Mouse (Mus musculus): ENCODE measurements around the gene Klhl31. TPM values are rescaled to one million over a fixed set of nuclear protein-coding genes. Genes with fewer than 3 reads are reported as not detected.

Gene Klhl31
- polyA plus RNA-seq (2016; fragmentation: Nextera tagmentation; extraction: Ambion mirVana) = 0.19 and 0.24 TPM in 2 replicates

DNA sequence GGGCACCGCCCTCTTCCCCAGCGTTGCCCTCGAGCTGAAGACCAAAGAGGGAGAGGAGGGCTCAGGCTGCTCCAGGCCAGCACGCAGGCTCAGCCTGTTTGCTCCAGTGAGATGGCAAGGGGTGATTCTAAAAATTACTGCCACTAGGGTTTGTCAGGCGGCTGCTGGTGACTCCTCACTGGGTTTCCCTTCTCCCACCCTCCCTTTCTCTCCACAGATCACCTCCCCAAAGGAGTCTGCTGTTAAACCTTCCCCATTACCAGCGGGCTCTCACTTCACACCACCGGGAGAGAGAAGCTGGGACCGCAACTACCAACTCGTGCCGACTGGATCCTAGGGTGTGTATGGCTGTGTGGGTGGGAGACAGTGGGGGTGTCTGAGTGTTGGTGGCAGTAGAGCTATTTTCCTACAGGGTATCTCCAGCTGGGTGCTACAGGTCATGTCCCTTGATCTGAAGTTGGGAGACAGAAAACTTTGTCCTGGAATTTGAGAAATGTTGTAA lies at the start of gene Klhl31:
TSS of gene Klhl31 (plus strand) at position 51 of the 502 bp plus-strand sequence.
- WGBS = 64% methylated on average over 10 of the region's 10 CpGs

GRCm38 (mm10) chr9:77586806-77587591 lies 49.3 kb upstream of the Klhl31 start:
- Histone ChIP-seq H3K9me3 (no peaks in the 10 kb centered on the region), H3K27me3 (no peaks in the 10 kb centered on the region), H3K36me3 (replicated peaks) (no peaks in the 10 kb centered on the region), H3K4me2 (no peak overlapping the region), H3K9ac (no peak overlapping the region), H3K27ac (0 out of 2 replicates have a peak overlapping the region, but pooled peaks have one; percentile 21), H3K4me1 (peaks cover 16% of the 10 kb centered on the region), H3K4me3 (replicated peaks) (no peak overlapping the region)
- peak; percentile 27; the same call in 1 of the 2 replicates for ATAC-seq (ENCODE audit: low FRiP score)
- WGBS = 23% methylated on average over 6 of the region's 6 CpGs

More for the DNA sequence above, at the start of gene Klhl31:
- Histone ChIP-seq H3K4me3 (replicated peaks) (no peak within 1 kb of the TSS), H3K4me2 (no peak within 1 kb of the TSS), H3K9ac (no peak within 1 kb of the TSS), H3K9me3 (no peaks in the 10 kb centered on the region), H3K4me1 (no peaks in the 10 kb centered on the region), H3K27me3 (no peaks in the 10 kb centered on the region), H3K36me3 (replicated peaks) (no peaks in the 10 kb centered on the region), H3K27ac (no peak within 1 kb of the TSS)
- ATAC-seq (ENCODE audit: low FRiP score) = no peak

GRCm38 (mm10) chr9:77587616-77588015 lies 48.7 kb upstream of the Klhl31 start:
- Histone ChIP-seq H3K27ac (no peak overlapping the region), H3K9ac (no peak overlapping the region), H3K4me1 (peaks cover 19% of the 10 kb centered on the region), H3K27me3 (no peaks in the 10 kb centered on the region), H3K9me3 (no peaks in the 10 kb centered on the region), H3K4me2 (no peak overlapping the region), H3K4me3 (replicated peaks) (no peak overlapping the region), H3K36me3 (replicated peaks) (no peaks in the 10 kb centered on the region)
- 56% methylated on average over 7 of the region's 7 CpGs for WGBS
- ATAC-seq (ENCODE audit: low FRiP score) = no peak

GRCm38 (mm10) chr9:77589496-77589895 lies 46.8 kb upstream of the Klhl31 start:
- ATAC-seq (ENCODE audit: low FRiP score) = no peak
- 12% methylated on average over 2 of the region's 2 CpGs for WGBS
- Histone ChIP-seq H3K4me3 (replicated peaks) (no peak overlapping the region), H3K9me3 (no peaks in the 10 kb centered on the region), H3K4me2 (no peak overlapping the region), H3K9ac (no peak overlapping the region), H3K36me3 (replicated peaks) (no peaks in the 10 kb centered on the region), H3K27me3 (no peaks in the 10 kb centered on the region), H3K27ac (no peak overlapping the region), H3K4me1 (peaks cover 21% of the 10 kb centered on the region)

- H3K27ac ChIP-seq = no peak overlapping the region
- H3K27me3 ChIP-seq = no peaks in the 10 kb centered on the region
- no peak overlapping the region for H3K4me2 ChIP-seq
- ATAC-seq (ENCODE audit: low FRiP score) = no peak
- peaks cover 27% of the 10 kb centered on the region for H3K4me1 ChIP-seq
- H3K4me3 ChIP-seq (replicated peaks) = no peak overlapping the region
- H3K9ac ChIP-seq = no peak overlapping the region
- H3K36me3 ChIP-seq (replicated peaks) = no peaks in the 10 kb centered on the region
- no peaks in the 10 kb centered on the region for H3K9me3 ChIP-seq
- WGBS = 48% methylated on average over 4 of the region's 4 CpGs
Observed at GRCm38 (mm10) chr9:77592423-77592822, 43.9 kb upstream of the Klhl31 start.

DNA sequence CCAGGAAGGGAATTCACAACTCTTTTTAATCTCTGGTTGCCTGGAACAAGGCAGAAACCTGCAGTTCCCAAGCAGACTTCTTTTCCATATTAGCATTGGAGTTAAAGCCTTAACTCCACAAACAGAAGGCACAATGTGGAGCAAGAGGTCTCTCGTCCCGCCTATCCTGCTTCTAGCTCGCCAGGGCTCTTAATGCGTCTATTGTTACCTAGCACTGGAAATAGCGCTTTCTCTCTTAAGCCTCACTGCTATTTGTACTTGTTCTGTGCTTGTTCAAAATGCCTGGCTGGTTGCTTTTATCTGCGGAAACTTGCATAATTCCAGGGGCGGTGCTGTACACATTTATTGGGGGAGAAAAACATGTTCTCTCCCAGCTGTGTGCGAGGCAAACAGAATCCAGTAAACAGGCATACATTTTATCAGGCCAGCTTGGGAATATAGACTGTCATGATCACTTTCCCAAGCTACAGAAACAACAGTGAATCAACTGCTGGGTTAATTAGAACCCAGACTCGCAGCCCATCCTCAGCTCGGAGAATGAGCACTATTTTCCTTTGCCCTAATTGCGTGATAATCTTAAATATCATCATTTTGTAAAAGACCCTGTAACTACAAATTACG lies 41.2 kb upstream of the Klhl31 start:
- Histone ChIP-seq H3K36me3 (replicated peaks) (no peaks in the 10 kb centered on the region), H3K4me3 (replicated peaks) (no peak overlapping the region), H3K9ac (no peak overlapping the region), H3K27ac (peak overlapping the region; percentile 79), H3K4me2 (peak overlapping the region; percentile 44), H3K4me1 (peaks cover 18% of the 10 kb centered on the region), H3K27me3 (no peaks in the 10 kb centered on the region), H3K9me3 (no peaks in the 10 kb centered on the region)
- WGBS = 10% methylated on average over 12 of the region's 12 CpGs
- ATAC-seq (ENCODE audit: low FRiP score) = peak; percentile 64

- no peak for ATAC-seq (ENCODE audit: low FRiP score)
- Histone ChIP-seq H3K36me3 (replicated peaks) (no peaks in the 10 kb centered on the region), H3K9me3 (no peaks in the 10 kb centered on the region), H3K4me2 (no peak overlapping the region), H3K4me3 (replicated peaks) (no peak overlapping the region), H3K27me3 (no peaks in the 10 kb centered on the region), H3K27ac (no peak overlapping the region), H3K4me1 (peaks cover 17% of the 10 kb centered on the region), H3K9ac (no peak overlapping the region)
- 37% methylated on average over 7 of the region's 7 CpGs for WGBS
Observed at GRCm38 (mm10) chr9:77596355-77596754, 39.9 kb upstream of the Klhl31 start.

DNA sequence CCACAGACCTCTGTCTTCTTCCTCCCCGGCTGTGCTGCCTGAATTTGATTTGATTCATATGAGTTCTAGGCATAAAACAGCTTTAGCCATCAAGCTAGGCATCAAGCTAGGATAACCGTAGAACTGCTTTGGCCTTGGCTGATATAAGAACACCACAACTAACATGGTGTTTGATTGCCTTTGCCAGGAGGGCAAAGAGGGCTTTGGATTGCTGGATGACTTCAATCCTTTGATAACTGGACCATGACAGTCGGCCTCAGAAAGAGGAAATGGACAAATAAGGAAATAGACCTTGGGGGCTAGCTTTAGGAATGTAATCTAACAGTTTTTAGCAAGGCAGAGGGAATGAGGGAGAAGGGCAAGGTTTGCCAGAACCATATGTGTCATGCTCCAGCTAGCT lies 37.7 kb upstream of the Klhl31 start:
- H3K4me2 ChIP-seq = no peak overlapping the region
- H3K9ac ChIP-seq = no peak overlapping the region
- H3K27ac ChIP-seq = no peak overlapping the region
- no peak for ATAC-seq (ENCODE audit: low FRiP score)
- WGBS = 75% methylated on average over 3 of the region's 3 CpGs
- no peaks in the 10 kb centered on the region for H3K27me3 ChIP-seq
- H3K4me3 ChIP-seq (replicated peaks) = no peak overlapping the region
- H3K36me3 ChIP-seq (replicated peaks) = no peaks in the 10 kb centered on the region
- no peaks in the 10 kb centered on the region for H3K9me3 ChIP-seq
- peaks cover 14% of the 10 kb centered on the region for H3K4me1 ChIP-seq

DNA sequence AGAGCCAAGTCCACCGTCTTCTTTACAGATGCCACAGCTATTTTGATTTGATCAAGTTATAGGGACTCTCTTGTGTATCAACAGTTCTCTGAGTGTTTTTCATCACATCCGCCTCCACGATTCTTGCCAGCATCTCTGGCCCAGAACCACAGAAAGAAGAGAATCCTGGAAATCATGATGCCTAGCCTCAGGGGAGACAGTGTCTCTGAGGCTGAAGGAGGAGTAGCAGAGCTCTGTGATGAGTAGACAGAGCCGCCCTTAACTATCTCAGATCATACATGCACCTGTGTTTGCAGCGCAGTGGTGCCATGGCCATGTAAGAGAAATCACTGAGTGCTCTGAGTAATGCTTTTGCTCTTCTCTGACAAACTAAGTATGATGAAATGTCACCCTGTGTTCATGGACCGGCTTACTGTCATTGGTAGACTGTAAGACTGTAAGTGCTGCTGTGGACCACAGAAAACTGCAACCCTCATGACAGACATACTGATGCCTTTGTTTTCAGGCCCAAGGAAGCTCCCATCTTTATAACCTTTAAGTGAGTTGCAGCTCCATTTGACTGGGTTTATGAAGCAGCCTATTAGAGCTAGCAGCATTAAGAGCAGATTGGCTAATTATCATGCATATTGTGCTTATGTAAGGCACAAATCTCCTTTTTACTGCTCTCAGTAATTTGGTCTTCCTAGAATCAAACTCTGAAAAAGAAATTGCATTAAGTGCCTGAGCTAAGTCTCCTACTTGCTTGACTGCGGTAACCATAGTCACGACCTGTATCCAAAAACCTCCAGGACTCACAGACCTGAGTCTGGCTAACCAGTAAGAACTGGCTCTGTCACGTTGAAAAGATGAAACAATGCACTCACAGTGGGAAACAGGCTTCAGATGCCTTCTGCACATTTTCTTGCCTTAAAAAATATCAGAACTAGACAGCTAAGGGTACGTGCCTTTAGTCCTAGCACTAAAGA lies 33.7 kb upstream of the Klhl31 start:
- Histone ChIP-seq H3K4me2 (no peak overlapping the region), H3K9me3 (no peaks in the 10 kb centered on the region)
- peak; percentile 17; the same call in 1 of the 2 replicates for ATAC-seq (ENCODE audit: low FRiP score)

GRCm38 (mm10) chr9:77603965-77604509 lies 32.3 kb upstream of the Klhl31 start:
- WGBS = 91% methylated on average over 1 of the region's 1 CpGs
- H3K9ac ChIP-seq = no peak overlapping the region
- no peaks in the 10 kb centered on the region for H3K4me1 ChIP-seq
- H3K27me3 ChIP-seq = no peaks in the 10 kb centered on the region
- H3K4me2 ChIP-seq = no peak overlapping the region
- H3K27ac ChIP-seq = no peak overlapping the region
- H3K9me3 ChIP-seq = no peaks in the 10 kb centered on the region
- no peak overlapping the region for H3K4me3 ChIP-seq (replicated peaks)
- H3K36me3 ChIP-seq (replicated peaks) = no peaks in the 10 kb centered on the region
- no peak for ATAC-seq (ENCODE audit: low FRiP score)

More for the DNA sequence above, 33.7 kb upstream of the Klhl31 start:
- H3K9ac ChIP-seq = no peak overlapping the region
- no peaks in the 10 kb centered on the region for H3K36me3 ChIP-seq (replicated peaks)
- no peaks in the 10 kb centered on the region for H3K4me1 ChIP-seq
- 78% methylated on average over 10 of the region's 10 CpGs for whole genome bisulfite sequencing
- no peak overlapping the region for H3K4me3 ChIP-seq (replicated peaks)
- 0 out of 2 replicates have a peak overlapping the region, but pooled peaks have one; percentile 47 for H3K27ac ChIP-seq
- H3K27me3 ChIP-seq = no peaks in the 10 kb centered on the region

DNA sequence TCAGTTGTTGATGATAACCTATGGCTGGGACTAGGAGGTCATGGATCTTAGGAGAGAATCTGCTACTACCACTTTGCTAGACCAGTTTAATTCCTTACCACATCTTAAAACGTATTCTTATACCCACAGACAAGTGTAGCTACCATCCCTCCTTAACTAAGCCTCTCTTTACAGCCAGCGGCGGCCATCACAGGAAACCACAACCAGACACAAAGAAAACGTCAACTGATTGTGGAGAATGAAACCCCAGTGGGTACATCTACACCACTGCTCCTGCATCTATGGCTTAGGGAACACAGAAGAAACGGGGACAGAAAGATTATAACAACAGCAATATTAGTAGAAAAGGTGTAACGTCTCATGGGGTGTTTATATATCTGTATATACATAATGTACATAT lies 29.0 kb upstream of the Klhl31 start:
- Histone ChIP-seq H3K9me3 (no peaks in the 10 kb centered on the region), H3K36me3 (replicated peaks) (no peaks in the 10 kb centered on the region)
- WGBS = 80% methylated on average over 6 of the region's 6 CpGs

More for the DNA sequence above, 29.0 kb upstream of the Klhl31 start:
- H3K27me3 ChIP-seq = no peaks in the 10 kb centered on the region
- H3K4me2 ChIP-seq = no peak overlapping the region
- H3K4me3 ChIP-seq (replicated peaks) = no peak overlapping the region
- H3K9ac ChIP-seq = no peak overlapping the region
- no peak overlapping the region for H3K27ac ChIP-seq
- H3K4me1 ChIP-seq = no peaks in the 10 kb centered on the region
- no peak for ATAC-seq (ENCODE audit: low FRiP score)
